Mouse (Mus musculus) ES-Bruce4 (cell line): Measurements from ENCODE around the gene Tusc1.

Experiments
- CTCF ChIP-seq: IDR thresholded peaks from one replicate; pipeline ENCODE4 v1.8.1; 2011; ENCODE audit warnings: low read depth, low read length
- POLR2A ChIP-seq: IDR thresholded peaks from one replicate; pipeline ENCODE4 v1.8.1; 2011; ENCODE audit warnings: low read length; ENCODE audit not compliant: insufficient read depth

GRCm38 (mm10) chr4:93352930-93353329, 17.6 kb upstream of the Tusc1 start:
- TF ChIP-seq CTCF (no peak), POLR2A (no peak)
